Comparison of ENCODE assay signal across 21 mouse cellular contexts in genomic region chr4:95543529-95543928, GRCm38 (mm10). TPM values are rescaled to one million over a fixed set of nuclear protein-coding genes. Genes with fewer than 3 reads are reported as not detected.
DNase-seq lines count a peak whose midpoint lies in the region; TF ChIP-seq lines count a peak whose summit lies in the region.
"Had no signal": no experiment of that assay in that cellular context is flagged by ENCODE, and none has a peak within 500 bp of the region (broad histone marks: within the 10 kb centered on the region; RNA-seq: fewer than 3 reads in every experiment).

No protein-coding gene starts in this region.

- H3K4me2 ChIP-seq in myocyte (ENCODE audit: low read depth) = no peak overlapping the region
- H3K4me2 ChIP-seq: embryonic facial prominence, embryonic 15.5 days; forebrain, embryonic 12.5 days; hindbrain, embryonic 15.5 days; intestine, embryonic 15.5 days; neural tube, embryonic 15.5 days had no signal

- H3K4me3 ChIP-seq in C2C12 (ENCODE audit: insufficient read depth, poor library complexity, severe bottlenecking) = no peak overlapping the region
- no peak overlapping the region for H3K4me3 ChIP-seq in myocyte
- H3K4me3 ChIP-seq in layer of hippocampus, adult 2 months = no peak overlapping the region
- H3K4me3 ChIP-seq: embryonic facial prominence, embryonic 15.5 days; forebrain, embryonic 12.5 days; heart, embryonic 10.5 days; hindbrain, embryonic 15.5 days; intestine, embryonic 15.5 days; neural tube, embryonic 15.5 days had no signal

- no peaks in the 10 kb centered on the region for H3K36me3 ChIP-seq in C2C12 (ENCODE audit: control insufficient read depth, insufficient read depth)
- H3K36me3 ChIP-seq in myocyte (ENCODE audit: control insufficient read depth, insufficient read depth) = no peaks in the 10 kb centered on the region
- H3K36me3 ChIP-seq: embryonic facial prominence, embryonic 15.5 days; forebrain, embryonic 12.5 days; heart, embryonic 10.5 days; hindbrain, embryonic 15.5 days; intestine, embryonic 15.5 days; neural tube, embryonic 15.5 days had no signal

- no peaks in the 10 kb centered on the region for H3K79me3 ChIP-seq in C2C12 (ENCODE audit: low read depth)

- H3K27me3 ChIP-seq in C2C12 (ENCODE audit: control insufficient read depth, insufficient read depth, insufficient read length) (no peaks in the 10 kb centered on the region), myocyte (ENCODE audit: control insufficient read depth, insufficient read depth, insufficient read length) (no peaks in the 10 kb centered on the region)
- H3K27me3 ChIP-seq: embryonic facial prominence, embryonic 15.5 days; forebrain, embryonic 12.5 days; hindbrain, embryonic 15.5 days; intestine, embryonic 15.5 days; neural tube, embryonic 15.5 days had no signal

- peak; percentile 27 to 52 for DNase-seq in lung, adult 18-20 months
- no peak for DNase-seq in lung, postnatal 10 days
- peak; percentile 26 for DNase-seq in fibroblast of lung, adult 2 months (ENCODE audit: low read depth)
- no peak for DNase-seq in gastrocnemius, postnatal 10 days
- DNase-seq in layer of hippocampus, adult 2 months (ENCODE audit: low spot score in 2 of 2) = no peak
- DNase-seq: adrenal gland, adult 2 months; cerebellum, adult 11 months; cerebellum, adult 9-11 months; layer of hippocampus, postnatal 36 days; thymus, adult 2 months; thymus, postnatal 4 days had no signal

- TF ChIP-seq CTCF in C2C12 (IDR thresholded peaks at IDR 0.05; ENCODE audit: control insufficient read depth, insufficient read depth, insufficient read length) = no peak
- TF ChIP-seq CTCF in layer of hippocampus, adult 2 months (conservative IDR thresholded peaks at IDR 0.05) = no peak

- H3K27ac ChIP-seq in layer of hippocampus, adult 2 months = no peak overlapping the region
- H3K27ac ChIP-seq: embryonic facial prominence, embryonic 15.5 days; forebrain, embryonic 12.5 days; heart, embryonic 10.5 days; hindbrain, embryonic 15.5 days; intestine, embryonic 15.5 days; liver, embryonic 14.5 days; neural tube, embryonic 15.5 days; stomach, postnatal 0 days had no signal

- H3K79me2 ChIP-seq in C2C12 (ENCODE audit: control insufficient read depth, insufficient read depth) (no peaks in the 10 kb centered on the region), myocyte (ENCODE audit: control insufficient read depth, insufficient read depth) (no peaks in the 10 kb centered on the region)

- no peak overlapping the region for H3ac ChIP-seq in C2C12 (ENCODE audit: control insufficient read depth, insufficient read length, low read depth)
- no peak overlapping the region for H3ac ChIP-seq in myocyte (ENCODE audit: control insufficient read depth, insufficient read length)

- no peak for TF ChIP-seq POLR2A in myocyte (IDR thresholded peaks at IDR 0.05; ENCODE audit: insufficient read length, low read depth)

TF ChIP-seq in C2C12, 6 proteins besides CTCF, POLR2A, EP300 and RAD21:
- peak; percentile 51 for TF ChIP-seq CEBPB (IDR thresholded peaks at IDR 0.05; ENCODE audit: low read depth)
- TF ChIP-seq MYOD1 (IDR thresholded peaks at IDR 0.05; ENCODE audit: control insufficient read depth, insufficient read length, low read depth) = no peak

TF ChIP-seq in myocyte, 11 proteins besides CTCF, POLR2A, EP300 and RAD21:
- TF ChIP-seq CEBPB (IDR thresholded peaks at IDR 0.05; ENCODE audit: insufficient read depth, poor library complexity, severe bottlenecking) = peak; percentile 44; the same call in 1 of the 2 replicates
- TF ChIP-seq USF1 (IDR thresholded peaks at IDR 0.05; ENCODE audit: low read depth) = no peak
- no peak for TF ChIP-seq POLR2AphosphoS2 (IDR thresholded peaks at IDR 0.05; ENCODE audit: insufficient read length, low read depth)
- TF ChIP-seq REST (IDR thresholded peaks at IDR 0.05; ENCODE audit: insufficient read depth, insufficient read length) = no peak
- no peak for TF ChIP-seq SRF (IDR thresholded peaks at IDR 0.05; ENCODE audit: control insufficient read depth, insufficient read length, low read depth)
- no peak for TF ChIP-seq MYOD1 (IDR thresholded peaks at IDR 0.05; ENCODE audit: control insufficient read depth in 1 of 3, insufficient read length in 2 of 3, low read depth in 2 of 3)
- TF ChIP-seq MYOG (IDR thresholded peaks at IDR 0.05; ENCODE audit: control insufficient read depth in 1 of 3, insufficient read depth in 1 of 3, insufficient read length in 2 of 3, low read depth in 2 of 3) = no peak
TF ChIP-seq in myocyte: peak in this region for 1.

RNA-seq across cellular contexts. Expression of gene Fggy, which starts 13.8 kb away (rescaled TPM):
- 10.8 TPM for polyA plus RNA-seq in C2C12 (2012; fragmentation: generic; extraction: Trizol)
- 12.7 TPM for polyA plus RNA-seq in myocyte (2012; fragmentation: generic; extraction: Trizol)
- total RNA-seq in gastrocnemius, postnatal 10 days (2021) = 10 to 100 TPM in 1 of 2 experiments, 1 to 10 TPM in 1; 9.3 to 11.0 TPM
- total RNA-seq in layer of hippocampus, adult 2 months (2021) = 10 to 100 TPM in 1 of 2 experiments, 1 to 10 TPM in 1; 9.4 to 16.9 TPM

Comparison
In these comparisons a context has a peak if more than half of its experiments do, and no peak if none do; other contexts are left out.
1. DNase-seq: peak in lung, adult 18-20 months (2 of 2) and fibroblast of lung, adult 2 months (single experiment); none in lung, postnatal 10 days (single experiment), gastrocnemius, postnatal 10 days (single experiment) and layer of hippocampus, adult 2 months (0 of 2).